In genomic region chr9:117252411-117252861, GRCm38 (mm10) we compare ENCODE assay signal across 8 mouse cellular contexts.
A peak's percentile ranks its signal among the peaks of the same experiment; 100 is the strongest.
DNase-seq lines count a peak whose midpoint lies in the region; ATAC-seq lines count a peak whose summit lies in the region.

No protein-coding gene starts in this region.

- no peaks in the 10 kb centered on the region for H3K9me3 ChIP-seq in stomach, embryonic 15.5 days

- H3K4me1 ChIP-seq in stomach, embryonic 15.5 days: peaks cover 10% of the 10 kb centered on the region

- 0 out of 2 replicates have a peak, but pooled peaks have one; percentile 54 for ATAC-seq in megakaryocyte, adult 5-6 weeks (ENCODE audit: poor library complexity, severe bottlenecking)
- peak; percentile 82 for ATAC-seq in stomach, embryonic 15.5 days (ENCODE audit: insufficient read depth, low FRiP score, low read depth)

- no peaks in the 10 kb centered on the region for H3K27me3 ChIP-seq in stomach, embryonic 15.5 days (replicated peaks)

- 0% methylated on average over 10 of the region's 10 CpGs for WGBS in stomach, embryonic 15.5 days

- H3K36me3 ChIP-seq in stomach, embryonic 15.5 days: no peaks in the 10 kb centered on the region

- H3K27ac ChIP-seq in stomach, embryonic 15.5 days: peak overlapping the region; percentile 87

- peak; percentile 4 for DNase-seq in ES-CJ7 (ENCODE audit: low read depth, low spot score)
- peak; percentile 73 to 75 for DNase-seq in adrenal gland, postnatal 36 days
- peak; percentile 41 for DNase-seq in forelimb bud, embryonic 11.5 days (ENCODE audit: low read depth, low spot score)
- DNase-seq in heart, postnatal 36 days: peak; percentile 60 to 69
- peak; percentile 18 to 29 for DNase-seq in left cerebral cortex, postnatal 36 days (ENCODE audit: low spot score in 2 of 2)
- DNase-seq in layer of hippocampus, adult 9-10 months (ENCODE audit: low spot score): no peak

- intact Hi-C loops in heart, postnatal 36 days (cut with DNase I): loop anchor here (5.0 kb wide), 3 partner anchors 60 to 190 kb away; no protein-coding TSS in a partner anchor
- intact Hi-C loops in left cerebral cortex, postnatal 36 days (cut with DNase I): no loop called here

- peak overlapping the region; percentile 64 for H3K4me2 ChIP-seq in stomach, embryonic 15.5 days

- peak overlapping the region; percentile 21; the same call in 1 of the 2 replicates for H3K9ac ChIP-seq in stomach, embryonic 15.5 days

- peak overlapping the region; percentile 69 for H3K4me3 ChIP-seq in stomach, embryonic 15.5 days (replicated peaks)
